Mouse (Mus musculus) liver, embryonic 14.5 days (tissue): ENCODE results near the gene Efhd2.

Source experiments
- CTCF ChIP-seq: IDR thresholded peaks from 2 replicates; pipeline ENCODE4 v1.5.1; 2016; ENCODE audit warnings: antibody characterized with exemption, low read depth, control low read depth
- EP300 ChIP-seq: IDR thresholded peaks from 2 replicates; pipeline ENCODE4 v1.6.1; 2016; ENCODE audit warnings: antibody characterized with exemption, low read depth

GRCm38 (mm10) chr4:141904710-141905109 is 30.0 kb upstream of the Efhd2 start:
- TF ChIP-seq CTCF (no peak), EP300 (no peak)
